ENCODE assay signal across 9 mouse cellular contexts in genomic region chr19:60468254-60468762, GRCm38 (mm10). TPM values are rescaled to one million over a fixed set of nuclear protein-coding genes. Genes with fewer than 3 reads are reported as not detected.
DNase-seq lines count a peak whose midpoint lies in the region; ATAC-seq and TF ChIP-seq lines count a peak whose summit lies in the region.
"Had no signal": no experiment of that assay in that cellular context is flagged by ENCODE, and none has a peak within 500 bp of the region (broad histone marks: within the 10 kb centered on the region; RNA-seq: fewer than 3 reads in every experiment).

Prlhr (minus strand) TSS chr19:60468304.

- H3K4me1 ChIP-seq in embryonic facial prominence, embryonic 13.5 days, result peaks cover 15% of the 10 kb centered on the region
- peaks cover 16% of the 10 kb centered on the region; the same call in 1 of the 2 replicates for H3K4me1 ChIP-seq in hindbrain, postnatal 0 days (ENCODE audit: insufficient read depth, low read length)
- H3K4me1 ChIP-seq in midbrain, postnatal 0 days (ENCODE audit: insufficient read depth, low read length), result peaks cover 6% of the 10 kb centered on the region; the same call in 1 of the 2 replicates

- no peak for TF ChIP-seq CTCF in hindbrain, postnatal 0 days (IDR thresholded peaks at IDR 0.05; ENCODE audit: low read depth)
- TF ChIP-seq CTCF in midbrain, postnatal 0 days (IDR thresholded peaks at IDR 0.05), result no peak

- DNase-seq in kidney, postnatal 10 days, result peak; percentile 5
- DNase-seq in kidney, postnatal 36 days, result no peak
- peak; percentile 35 for DNase-seq in hindbrain, postnatal 0 days (ENCODE audit: low spot score)
- peak; percentile 45 for DNase-seq in midbrain, postnatal 0 days (ENCODE audit: low spot score)
- no peak for DNase-seq in spleen, postnatal 36 days (ENCODE audit: low spot score in 2 of 2)
- no peak for DNase-seq in spleen, adult 12 weeks (ENCODE audit: low spot score)
- DNase-seq in c-Kit-positive CD71-positive TER-119-positive erythroid progenitor cells, embryonic 14.5 days (ENCODE audit: low spot score), result no peak

- 3% methylated on average over 17 of the region's 17 CpGs for WGBS in embryonic facial prominence, embryonic 13.5 days
- 4% methylated on average over 17 of the region's 17 CpGs for WGBS in hindbrain, postnatal 0 days
- 4% methylated on average over 17 of the region's 17 CpGs for WGBS in midbrain, postnatal 0 days

- H3K27me3 ChIP-seq in embryonic facial prominence, embryonic 13.5 days, result peaks cover 49% of the 10 kb centered on the region
- H3K27me3 ChIP-seq in hindbrain, postnatal 0 days (ENCODE audit: insufficient read depth, low read length), result peaks cover 12% of the 10 kb centered on the region; the same call in 1 of the 2 replicates
- H3K27me3 ChIP-seq in midbrain, postnatal 0 days (ENCODE audit: insufficient read depth, low read length), result peaks cover 19% of the 10 kb centered on the region

- no peaks in the 10 kb centered on the region for H3K9me3 ChIP-seq in embryonic facial prominence, embryonic 13.5 days
- no peaks in the 10 kb centered on the region for H3K9me3 ChIP-seq in hindbrain, postnatal 0 days (ENCODE audit: low read length)
- H3K9me3 ChIP-seq in midbrain, postnatal 0 days (ENCODE audit: low read length), result no peaks in the 10 kb centered on the region

- no peak for ATAC-seq in embryonic facial prominence, embryonic 13.5 days (ENCODE audit: insufficient number of reproducible peaks, insufficient read depth, low FRiP score, low TSS enrichment, low read depth)
- peak; percentile 44; the same call in 1 of the 2 replicates for ATAC-seq in hindbrain, postnatal 0 days
- peak; percentile 41; the same call in 1 of the 2 replicates for ATAC-seq in midbrain, postnatal 0 days (ENCODE audit: low FRiP score)

- no peak within 1 kb of the TSS for H3K9ac ChIP-seq in embryonic facial prominence, embryonic 13.5 days
- peak within 1 kb of the TSS; percentile 19 for H3K9ac ChIP-seq in hindbrain, postnatal 0 days (replicated peaks; ENCODE audit: low read length)
- peak within 1 kb of the TSS; percentile 20 for H3K9ac ChIP-seq in midbrain, postnatal 0 days (replicated peaks; ENCODE audit: low read length, poor library complexity, severe bottlenecking)

- no peak within 1 kb of the TSS for H3K27ac ChIP-seq in embryonic facial prominence, embryonic 13.5 days
- H3K27ac ChIP-seq in hindbrain, postnatal 0 days, result no peak within 1 kb of the TSS
- no peak within 1 kb of the TSS for H3K27ac ChIP-seq in midbrain, postnatal 0 days (ENCODE audit: low read depth, low read length)

- peak within 1 kb of the TSS; percentile 24 for H3K4me3 ChIP-seq in embryonic facial prominence, embryonic 13.5 days
- H3K4me3 ChIP-seq in hindbrain, postnatal 0 days (ENCODE audit: low read length), result peak within 1 kb of the TSS; percentile 32
- peak within 1 kb of the TSS; percentile 37 for H3K4me3 ChIP-seq in midbrain, postnatal 0 days (ENCODE audit: low read depth, low read length)

- H3K36me3 ChIP-seq in embryonic facial prominence, embryonic 13.5 days, result no peaks in the 10 kb centered on the region
- no peaks in the 10 kb centered on the region for H3K36me3 ChIP-seq in hindbrain, postnatal 0 days (ENCODE audit: insufficient read depth, low read length)
- no peaks in the 10 kb centered on the region for H3K36me3 ChIP-seq in midbrain, postnatal 0 days (ENCODE audit: insufficient read depth, low read length)

- H3K4me2 ChIP-seq in embryonic facial prominence, embryonic 13.5 days, result peak within 1 kb of the TSS; percentile 54
- peak within 1 kb of the TSS; percentile 59 for H3K4me2 ChIP-seq in hindbrain, postnatal 0 days (ENCODE audit: low read depth, low read length)
- H3K4me2 ChIP-seq in midbrain, postnatal 0 days (ENCODE audit: low read depth, low read length, poor library complexity, severe bottlenecking), result peak within 1 kb of the TSS; percentile 69

RNA-seq across cellular contexts. Expression of gene Prlhr, which starts in this region (rescaled TPM):
- polyA plus RNA-seq in embryonic facial prominence, embryonic 13.5 days (2015; fragmentation: Nextera tagmentation; extraction: Ambion mirVana), result not detected in 2 replicates
- total RNA-seq in hindbrain, postnatal 0 days (2014; rRNA removed), result 7.3 and 9.7 TPM in 2 replicates
- polyA plus RNA-seq in hindbrain, postnatal 0 days (2015; fragmentation: Nextera tagmentation; extraction: Ambion mirVana), result 0.18 and 0.44 TPM in 2 replicates
- 6.7 and 9.7 TPM in 2 replicates for total RNA-seq in midbrain, postnatal 0 days (2014; rRNA removed)
- 0.38 and 0.41 TPM in 2 replicates for polyA plus RNA-seq in midbrain, postnatal 0 days (2015; fragmentation: Nextera tagmentation; extraction: Ambion mirVana)
- polyA plus RNA-seq: gonadal fat pad, adult 2 months had no signal

Comparison
In these comparisons a context has a peak if more than half of its experiments do, and no peak if none do; other contexts are left out.
1. DNase-seq: peak in kidney, postnatal 10 days (single experiment), hindbrain, postnatal 0 days (single experiment) and midbrain, postnatal 0 days (single experiment); none in kidney, postnatal 36 days (0 of 2), spleen, postnatal 36 days (0 of 2), spleen, adult 12 weeks (single experiment) and c-Kit-positive CD71-positive TER-119-positive erythroid progenitor cells, embryonic 14.5 days (single experiment).
2. Peak in every context shown above with its lines, with median percentiles within 50 percentile points of each other: H3K4me2 ChIP-seq and H3K4me3 ChIP-seq.